Mouse (Mus musculus): ENCODE measurements around the gene Ctrl. TPM values are rescaled to one million over a fixed set of nuclear protein-coding genes. Genes with fewer than 3 reads are reported as not detected.

Gene Ctrl
- polyA plus RNA-seq, 1 experiment, result 1.5 TPM

GRCm38 (mm10) chr8:105942026-105942425 is 8.4 kb upstream of the Ctrl start:
- TF ChIP-seq CTCF (conservative IDR thresholded peaks at IDR 0.05; ENCODE audit: insufficient read depth, insufficient read length, low read depth, low read length) (no peak), POLR2A (IDR thresholded peaks at IDR 0.05; ENCODE audit: low read depth, low read length) (no peak)
- 94% methylated on average over 11 of the region's 11 CpGs for WGBS
- Histone ChIP-seq H3K27ac (ENCODE audit: insufficient read depth, low read depth, low read length) (no peak overlapping the region), H3K36me3 (ENCODE audit: control insufficient read depth, insufficient read depth, low read length) (no peaks in the 10 kb centered on the region), H3K27me3 (replicated peaks; ENCODE audit: control insufficient read depth, insufficient read depth, low read length) (no peaks in the 10 kb centered on the region), H3K4me1 (ENCODE audit: control insufficient read depth, insufficient read depth, low read length) (no peaks in the 10 kb centered on the region; the same call in 1 of the 2 replicates), H3K4me3 (ENCODE audit: insufficient read depth, low read depth, low read length) (no peak overlapping the region)
- no peak for DNase-seq

- peak within 1 kb of the TSS; percentile 91 for H3K4me3 ChIP-seq (ENCODE audit: insufficient read depth, low read depth, low read length)
- H3K4me1 ChIP-seq (ENCODE audit: control insufficient read depth, insufficient read depth, low read length), result peaks cover 4% of the 10 kb centered on the region; the same call in 1 of the 2 replicates
- no peak for TF ChIP-seq POLR2A (IDR thresholded peaks at IDR 0.05; ENCODE audit: low read depth, low read length)
- TF ChIP-seq CTCF (conservative IDR thresholded peaks at IDR 0.05; ENCODE audit: insufficient read depth, insufficient read length, low read depth, low read length), result 0 out of 2 replicates have a peak, but pooled peaks have one; percentile 4
- 13% methylated on average over 4 of the region's 4 CpGs for WGBS
- peak; percentile 42 for DNase-seq
- no peaks in the 10 kb centered on the region for H3K36me3 ChIP-seq (ENCODE audit: control insufficient read depth, insufficient read depth, low read length)
- peak within 1 kb of the TSS; percentile 79 for H3K27ac ChIP-seq (ENCODE audit: insufficient read depth, low read depth, low read length)
- H3K27me3 ChIP-seq (replicated peaks; ENCODE audit: control insufficient read depth, insufficient read depth, low read length), result no peaks in the 10 kb centered on the region
Measured at GRCm38 (mm10) chr8:105938306-105938669, 4.6 kb upstream of the Ctrl start, which contains the start of gene Psmb10. Gene Psmb10, minus strand, starts transcription at chr8:105938444.

- WGBS, result under 1% methylated on average over 33 of the region's 33 CpGs
Measured at GRCm38 (mm10) chr8:105937496-105938305, 4.0 kb upstream of the Ctrl start.

GRCm38 (mm10) chr8:105936866-105937475 is 3.3 kb upstream of the Ctrl start:
- TF ChIP-seq CTCF (conservative IDR thresholded peaks at IDR 0.05; ENCODE audit: insufficient read depth, insufficient read length, low read depth, low read length) (0 out of 2 replicates have a peak, but pooled peaks have one; percentile 14), POLR2A (IDR thresholded peaks at IDR 0.05; ENCODE audit: low read depth, low read length) (peak; percentile 78)
- Histone ChIP-seq H3K4me1 (ENCODE audit: control insufficient read depth, insufficient read depth, low read length) (peaks cover 4% of the 10 kb centered on the region; the same call in 1 of the 2 replicates), H3K27me3 (replicated peaks; ENCODE audit: control insufficient read depth, insufficient read depth, low read length) (no peaks in the 10 kb centered on the region), H3K27ac (ENCODE audit: insufficient read depth, low read depth, low read length) (peak overlapping the region; percentile 79), H3K4me3 (ENCODE audit: insufficient read depth, low read depth, low read length) (peak overlapping the region; percentile 91), H3K36me3 (ENCODE audit: control insufficient read depth, insufficient read depth, low read length) (no peaks in the 10 kb centered on the region)
- under 1% methylated on average over 30 of the region's 30 CpGs for WGBS
- peak; percentile 97 for DNase-seq

More at GRCm38 (mm10) chr8:105937496-105938305, 4.0 kb upstream of the Ctrl start:
- DNase-seq, result peak; percentile 69
- Histone ChIP-seq H3K4me3 (ENCODE audit: insufficient read depth, low read depth, low read length) (peak overlapping the region; percentile 91), H3K27ac (ENCODE audit: insufficient read depth, low read depth, low read length) (peak overlapping the region; percentile 79), H3K4me1 (ENCODE audit: control insufficient read depth, insufficient read depth, low read length) (peaks cover 4% of the 10 kb centered on the region; the same call in 1 of the 2 replicates), H3K27me3 (replicated peaks; ENCODE audit: control insufficient read depth, insufficient read depth, low read length) (no peaks in the 10 kb centered on the region), H3K36me3 (ENCODE audit: control insufficient read depth, insufficient read depth, low read length) (no peaks in the 10 kb centered on the region)
- no peak for TF ChIP-seq CTCF (conservative IDR thresholded peaks at IDR 0.05; ENCODE audit: insufficient read depth, insufficient read length, low read depth, low read length)
- no peak for TF ChIP-seq POLR2A (IDR thresholded peaks at IDR 0.05; ENCODE audit: low read depth, low read length)

- Histone ChIP-seq H3K27me3 (replicated peaks; ENCODE audit: control insufficient read depth, insufficient read depth, low read length) (no peaks in the 10 kb centered on the region), H3K4me3 (ENCODE audit: insufficient read depth, low read depth, low read length) (no peak overlapping the region), H3K36me3 (ENCODE audit: control insufficient read depth, insufficient read depth, low read length) (no peaks in the 10 kb centered on the region), H3K4me1 (ENCODE audit: control insufficient read depth, insufficient read depth, low read length) (peaks cover 4% of the 10 kb centered on the region; the same call in 1 of the 2 replicates), H3K27ac (ENCODE audit: insufficient read depth, low read depth, low read length) (no peak overlapping the region)
- TF ChIP-seq POLR2A (IDR thresholded peaks at IDR 0.05; ENCODE audit: low read depth, low read length) (no peak), CTCF (conservative IDR thresholded peaks at IDR 0.05; ENCODE audit: insufficient read depth, insufficient read length, low read depth, low read length) (no peak)
- WGBS, result 38% methylated on average over 7 of the region's 7 CpGs
- no peak for DNase-seq
Measured at GRCm38 (mm10) chr8:105935863-105936603, 2.4 kb upstream of the Ctrl start.

GRCm38 (mm10) chr8:105935105-105935504 is 1.4 kb upstream of the Ctrl start:
- WGBS, result 75% methylated on average over 6 of the region's 6 CpGs

More at GRCm38 (mm10) chr8:105935105-105935504, 1.4 kb upstream of the Ctrl start:
- TF ChIP-seq CTCF (conservative IDR thresholded peaks at IDR 0.05; ENCODE audit: insufficient read depth, insufficient read length, low read depth, low read length) (no peak), POLR2A (IDR thresholded peaks at IDR 0.05; ENCODE audit: low read depth, low read length) (no peak)
- DNase-seq, result no peak
- Histone ChIP-seq H3K27me3 (replicated peaks; ENCODE audit: control insufficient read depth, insufficient read depth, low read length) (no peaks in the 10 kb centered on the region), H3K4me1 (ENCODE audit: control insufficient read depth, insufficient read depth, low read length) (peaks cover 4% of the 10 kb centered on the region; the same call in 1 of the 2 replicates), H3K27ac (ENCODE audit: insufficient read depth, low read depth, low read length) (no peak overlapping the region), H3K4me3 (ENCODE audit: insufficient read depth, low read depth, low read length) (no peak overlapping the region), H3K36me3 (ENCODE audit: control insufficient read depth, insufficient read depth, low read length) (no peaks in the 10 kb centered on the region)

Measured in kidney, adult 2 months (tissue).